Mouse (Mus musculus): ENCODE measurements at regions not wholly inside any gene's neighbourhood (a gene's known extent, or its start where the extent isn't known, plus 50 kb on each side); places are given as distances from the start of the nearest gene placed in this dataset.

GRCm38 (mm10) chr3:29890764-29891163 lies 657.0 kb downstream of the Mecom start:
- H3K4me3 ChIP-seq (ENCODE audit: insufficient read depth, low read length), result no peak overlapping the region
- TF ChIP-seq POLR2A (IDR thresholded peaks at IDR 0.05; ENCODE audit: low read depth, low read length) (peak; percentile 42; the same call in 1 of the 2 replicates), CTCF (IDR thresholded peaks at IDR 0.05; ENCODE audit: borderline replicate concordance, insufficient read depth, low read length) (no peak)
- H3K4me1 ChIP-seq (ENCODE audit: control insufficient read depth, insufficient read depth, low read length), result peaks cover 14% of the 10 kb centered on the region
- peak overlapping the region; percentile 98 for H3K27ac ChIP-seq (ENCODE audit: insufficient read depth, low read length)

GRCm38 (mm10) chr3:29890286-29890685 lies 657.5 kb downstream of the Mecom start:
- H3K4me1 ChIP-seq (ENCODE audit: control insufficient read depth, insufficient read depth, low read length), result peaks cover 14% of the 10 kb centered on the region
- H3K27ac ChIP-seq (ENCODE audit: insufficient read depth, low read length), result peak overlapping the region; percentile 95
- no peak for TF ChIP-seq CTCF (IDR thresholded peaks at IDR 0.05; ENCODE audit: borderline replicate concordance, insufficient read depth, low read length)
- no peak; the same call in 1 of the 2 replicates for TF ChIP-seq POLR2A (IDR thresholded peaks at IDR 0.05; ENCODE audit: low read depth, low read length)
- no peak overlapping the region for H3K4me3 ChIP-seq (ENCODE audit: insufficient read depth, low read length)

- TF ChIP-seq CTCF (IDR thresholded peaks at IDR 0.05; ENCODE audit: borderline replicate concordance, insufficient read depth, low read length) (no peak), POLR2A (IDR thresholded peaks at IDR 0.05; ENCODE audit: low read depth, low read length) (no peak)
- peak overlapping the region; percentile 95 for H3K27ac ChIP-seq (ENCODE audit: insufficient read depth, low read length)
- no peak overlapping the region for H3K4me3 ChIP-seq (ENCODE audit: insufficient read depth, low read length)
- H3K4me1 ChIP-seq (ENCODE audit: control insufficient read depth, insufficient read depth, low read length), result peaks cover 14% of the 10 kb centered on the region
These were observed 658.2 kb downstream of the Mecom start for GRCm38 (mm10) chr3:29889638-29890037.

- Histone ChIP-seq H3K4me1 (ENCODE audit: control insufficient read depth, insufficient read depth, low read length) (peaks cover 4% of the 10 kb centered on the region), H3K27ac (ENCODE audit: insufficient read depth, low read length) (peak overlapping the region; percentile 99), H3K4me3 (ENCODE audit: insufficient read depth, low read length) (no peak overlapping the region)
- TF ChIP-seq POLR2A (IDR thresholded peaks at IDR 0.05; ENCODE audit: low read depth, low read length) (no peak), CTCF (IDR thresholded peaks at IDR 0.05; ENCODE audit: borderline replicate concordance, insufficient read depth, low read length) (no peak)
These were observed 667.8 kb downstream of the Mecom start for GRCm38 (mm10) chr3:29879966-29880365.

GRCm38 (mm10) chr3:29875768-29876167 lies 672.0 kb downstream of the Mecom start:
- Histone ChIP-seq H3K4me1 (ENCODE audit: control insufficient read depth, insufficient read depth, low read length) (peaks cover 4% of the 10 kb centered on the region), H3K27ac (ENCODE audit: insufficient read depth, low read length) (no peak overlapping the region), H3K4me3 (ENCODE audit: insufficient read depth, low read length) (no peak overlapping the region)
- TF ChIP-seq POLR2A (IDR thresholded peaks at IDR 0.05; ENCODE audit: low read depth, low read length), result no peak

GRCm38 (mm10) chr3:29862437-29862836 lies 685.4 kb downstream of the Mecom start:
- TF ChIP-seq CTCF (IDR thresholded peaks at IDR 0.05; ENCODE audit: borderline replicate concordance, insufficient read depth, low read length) (no peak), POLR2A (IDR thresholded peaks at IDR 0.05; ENCODE audit: low read depth, low read length) (no peak)
- Histone ChIP-seq H3K4me3 (ENCODE audit: insufficient read depth, low read length) (no peak overlapping the region), H3K4me1 (ENCODE audit: control insufficient read depth, insufficient read depth, low read length) (no peaks in the 10 kb centered on the region), H3K27ac (ENCODE audit: insufficient read depth, low read length) (no peak overlapping the region)

- Histone ChIP-seq H3K4me3 (ENCODE audit: insufficient read depth, low read length) (no peak overlapping the region), H3K4me1 (ENCODE audit: control insufficient read depth, insufficient read depth, low read length) (no peaks in the 10 kb centered on the region), H3K27ac (ENCODE audit: insufficient read depth, low read length) (no peak overlapping the region)
- TF ChIP-seq POLR2A (IDR thresholded peaks at IDR 0.05; ENCODE audit: low read depth, low read length) (no peak), CTCF (IDR thresholded peaks at IDR 0.05; ENCODE audit: borderline replicate concordance, insufficient read depth, low read length) (no peak)
These were observed 695.3 kb downstream of the Mecom start for GRCm38 (mm10) chr3:29852465-29852864.

GRCm38 (mm10) chr3:29835432-29835831 lies 712.4 kb downstream of the Mecom start:
- no peak for TF ChIP-seq CTCF (IDR thresholded peaks at IDR 0.05; ENCODE audit: borderline replicate concordance, insufficient read depth, low read length)
- no peak for TF ChIP-seq POLR2A (IDR thresholded peaks at IDR 0.05; ENCODE audit: low read depth, low read length)
- no peak overlapping the region for H3K4me3 ChIP-seq (ENCODE audit: insufficient read depth, low read length)
- H3K27ac ChIP-seq (ENCODE audit: insufficient read depth, low read length), result no peak overlapping the region
- no peaks in the 10 kb centered on the region; the same call in 1 of the 2 replicates for H3K4me1 ChIP-seq (ENCODE audit: control insufficient read depth, insufficient read depth, low read length)

GRCm38 (mm10) chr3:29834884-29835283 lies 712.9 kb downstream of the Mecom start:
- no peak overlapping the region for H3K4me3 ChIP-seq (ENCODE audit: insufficient read depth, low read length)
- H3K4me1 ChIP-seq (ENCODE audit: control insufficient read depth, insufficient read depth, low read length), result no peaks in the 10 kb centered on the region; the same call in 1 of the 2 replicates
- no peak overlapping the region for H3K27ac ChIP-seq (ENCODE audit: insufficient read depth, low read length)
- no peak for TF ChIP-seq POLR2A (IDR thresholded peaks at IDR 0.05; ENCODE audit: low read depth, low read length)
- TF ChIP-seq CTCF (IDR thresholded peaks at IDR 0.05; ENCODE audit: borderline replicate concordance, insufficient read depth, low read length), result no peak

GRCm38 (mm10) chr3:29831346-29831745 lies 716.5 kb downstream of the Mecom start:
- no peak for TF ChIP-seq POLR2A (IDR thresholded peaks at IDR 0.05; ENCODE audit: low read depth, low read length)
- TF ChIP-seq CTCF (IDR thresholded peaks at IDR 0.05; ENCODE audit: borderline replicate concordance, insufficient read depth, low read length), result no peak
- no peak overlapping the region for H3K4me3 ChIP-seq (ENCODE audit: insufficient read depth, low read length)
- no peaks in the 10 kb centered on the region; the same call in 1 of the 2 replicates for H3K4me1 ChIP-seq (ENCODE audit: control insufficient read depth, insufficient read depth, low read length)
- H3K27ac ChIP-seq (ENCODE audit: insufficient read depth, low read length), result no peak overlapping the region

All from embryonic fibroblast, embryonic 13.5 days (primary cell).